Mouse (Mus musculus) natural killer cell, adult 2 months (primary cell): ENCODE measurements at regions not wholly inside any gene's neighbourhood (a gene's known extent, or its start where the extent isn't known, plus 50 kb on each side); places are given as distances from the start of the nearest gene placed in this dataset.

ENCODE experiments used
- DNase-seq, 2 experiments: peaks; one replicate each; pipeline ENCODE4 v3.0.0; 2022; ENCODE audit warnings: low spot score in 2 of 2

DNA sequence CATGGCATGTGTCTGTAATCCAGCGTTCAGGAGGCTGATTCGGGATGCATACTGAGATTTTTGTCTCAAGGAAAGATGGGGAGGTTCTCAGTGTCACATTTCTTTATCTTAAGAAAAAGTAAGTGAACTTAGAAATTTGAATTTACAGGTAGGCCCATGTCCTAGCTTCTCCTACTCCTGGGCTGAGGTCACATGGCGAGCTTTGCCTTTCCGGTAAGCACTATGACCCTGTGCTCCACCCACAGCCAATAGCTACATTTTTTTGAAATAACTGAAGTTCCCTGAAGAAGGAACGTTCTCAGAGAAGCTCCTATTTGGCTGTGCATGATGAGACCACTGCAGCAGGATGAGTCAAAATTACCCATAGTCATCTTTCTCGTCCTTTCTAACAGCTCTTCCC lies 83.0 kb upstream of the Marcks start:
- DNase-seq: no peak

DNA sequence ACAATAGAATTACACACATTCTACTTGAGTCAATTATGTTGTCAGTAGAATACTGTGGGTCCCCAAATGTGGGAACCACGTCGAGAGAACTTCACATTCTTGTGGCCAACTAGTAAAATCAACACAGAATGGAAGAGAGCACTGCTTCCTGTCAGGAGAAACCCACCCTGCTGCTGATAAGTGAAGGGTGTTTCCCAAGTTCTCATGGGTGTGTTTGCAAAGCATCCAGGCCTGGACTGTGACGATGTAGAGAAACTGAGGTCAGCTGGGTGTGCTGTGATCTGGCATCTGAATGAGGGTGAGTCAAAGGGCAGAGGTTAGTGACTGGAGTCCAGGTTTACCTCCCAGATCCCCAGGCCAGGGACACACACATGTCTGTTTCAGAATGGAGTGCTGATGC lies 81.7 kb upstream of the Marcks start:
- DNase-seq: no peak

DNA sequence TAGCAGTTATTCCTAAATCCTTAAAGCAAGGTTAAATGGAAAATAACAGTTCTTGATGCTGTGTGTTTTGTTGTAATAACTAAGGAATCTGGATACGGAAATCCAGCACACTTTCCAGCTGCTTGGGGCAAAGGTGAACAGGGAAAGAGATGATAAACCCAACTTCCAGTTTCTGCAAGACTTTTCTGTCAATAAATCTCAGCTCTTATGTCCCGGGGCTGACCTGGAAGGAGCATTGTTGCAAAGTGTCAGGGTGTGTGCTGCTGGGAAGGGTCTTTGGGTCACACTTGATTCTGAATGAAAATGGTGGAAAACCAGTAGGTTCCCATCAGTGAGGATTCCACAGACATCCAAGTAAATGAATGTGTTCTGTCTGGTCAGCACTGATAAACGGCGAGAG lies 81.2 kb upstream of the Marcks start:
- DNase-seq: no peak

DNA sequence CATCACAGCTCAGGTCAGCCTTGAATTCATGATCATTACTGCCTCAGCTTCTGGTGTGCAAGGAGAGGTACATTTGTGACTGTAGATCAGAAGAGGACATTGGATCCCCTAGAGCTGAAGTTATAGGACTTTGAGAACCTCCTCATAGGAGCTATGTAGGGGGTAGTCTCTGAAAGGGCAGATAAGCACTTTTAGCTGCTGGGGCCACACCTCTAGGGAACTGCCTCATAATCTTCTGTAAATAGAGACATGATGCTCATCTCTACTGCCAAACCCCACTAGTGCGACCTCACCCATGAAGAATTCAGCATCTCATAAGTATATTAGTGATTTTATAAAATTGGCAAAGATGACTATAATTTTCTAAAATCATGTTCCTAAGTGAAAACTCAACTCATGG lies 80.7 kb upstream of the Marcks start:
- DNase-seq: no peak

DNA sequence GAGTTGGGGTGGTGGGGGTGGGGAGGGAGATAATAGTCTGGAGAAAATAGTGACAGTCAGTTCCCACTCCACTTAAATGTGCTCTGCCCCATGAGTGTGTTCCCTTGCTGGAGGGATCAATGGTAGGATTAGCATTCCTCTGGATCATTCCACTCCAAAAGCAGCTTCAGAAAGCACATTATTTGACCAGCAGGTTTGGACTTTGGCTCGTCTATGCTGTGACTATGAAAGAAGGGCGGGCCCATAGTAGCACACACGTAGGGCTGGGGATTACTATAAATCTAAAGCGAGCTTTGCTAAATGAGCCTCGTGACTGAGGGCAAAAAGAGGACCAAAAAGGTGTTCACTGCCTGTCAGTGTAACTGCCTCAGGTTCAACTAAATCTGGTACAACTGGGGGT lies 75.9 kb upstream of the Marcks start:
- no peak for DNase-seq

DNA sequence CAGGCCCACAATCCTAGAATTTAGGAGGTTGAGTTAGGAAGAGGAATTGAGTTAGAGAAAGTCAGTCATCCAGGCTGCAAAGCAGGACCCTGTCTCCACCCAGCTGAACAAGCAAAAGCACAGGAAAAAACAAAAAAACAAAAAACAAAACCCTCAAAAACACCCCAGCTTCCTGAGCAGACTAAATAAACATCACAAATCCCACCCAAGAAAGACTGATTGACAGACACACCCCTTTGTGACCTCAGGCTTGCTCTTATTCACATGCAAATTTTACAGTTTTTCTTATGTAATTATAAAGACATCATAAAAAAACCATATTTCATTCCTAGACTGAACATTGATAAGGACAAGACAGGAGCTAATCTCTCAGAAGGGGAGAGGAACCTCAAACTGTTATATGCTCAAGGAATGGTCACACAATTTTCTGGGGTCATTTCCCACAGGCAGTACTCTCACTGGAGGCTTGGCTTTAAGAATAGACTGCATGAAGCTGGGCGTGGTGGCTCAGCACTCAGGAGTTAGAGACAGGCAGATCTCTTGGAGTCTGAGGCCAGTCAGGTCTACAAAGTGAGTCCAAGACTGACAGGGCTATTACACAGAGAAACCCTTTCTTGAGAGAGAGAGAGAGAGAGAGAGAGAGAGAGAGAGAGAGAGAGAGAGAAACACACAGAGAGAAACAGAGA lies 73.8 kb upstream of the Marcks start:
- no peak for DNase-seq

DNA sequence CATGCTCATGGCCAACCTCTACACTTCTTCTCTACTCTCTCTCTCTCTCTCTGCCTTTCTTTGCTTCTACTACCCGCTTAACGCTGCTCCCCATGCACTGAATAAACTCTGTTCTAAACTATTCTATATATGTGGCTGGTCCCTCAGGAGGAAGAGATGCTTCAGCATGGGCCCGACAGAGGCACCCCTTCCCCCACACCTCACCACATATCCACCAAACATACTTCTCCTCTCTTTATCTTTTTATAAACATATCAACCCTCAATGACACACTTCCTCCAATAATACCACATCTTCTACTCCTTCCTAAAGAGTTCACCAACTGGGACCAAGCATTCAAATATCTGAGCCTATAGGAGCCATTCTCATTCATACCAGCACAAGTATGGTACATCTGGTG lies 72.6 kb upstream of the Marcks start:
- no peak for DNase-seq

DNA sequence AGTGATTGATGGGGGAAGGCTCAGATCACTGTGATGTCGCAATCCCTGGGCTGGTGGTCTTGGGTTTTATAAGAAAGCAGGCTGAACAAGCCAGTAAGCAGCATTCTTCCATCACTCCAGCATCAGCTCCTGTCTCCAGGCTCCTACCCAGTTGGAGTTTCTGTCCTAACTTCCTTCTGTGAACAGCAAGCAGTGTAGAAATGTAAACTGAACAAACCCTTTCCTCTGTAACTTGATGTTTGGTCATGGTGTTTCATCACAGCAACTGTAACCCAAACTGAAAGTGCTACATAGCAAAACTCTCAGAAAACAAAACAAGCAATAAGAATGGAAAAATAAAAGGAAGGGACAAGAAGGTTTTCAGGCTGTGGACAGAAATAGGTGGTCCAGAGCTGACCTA lies 71.5 kb upstream of the Marcks start:
- DNase-seq: no peak

DNA sequence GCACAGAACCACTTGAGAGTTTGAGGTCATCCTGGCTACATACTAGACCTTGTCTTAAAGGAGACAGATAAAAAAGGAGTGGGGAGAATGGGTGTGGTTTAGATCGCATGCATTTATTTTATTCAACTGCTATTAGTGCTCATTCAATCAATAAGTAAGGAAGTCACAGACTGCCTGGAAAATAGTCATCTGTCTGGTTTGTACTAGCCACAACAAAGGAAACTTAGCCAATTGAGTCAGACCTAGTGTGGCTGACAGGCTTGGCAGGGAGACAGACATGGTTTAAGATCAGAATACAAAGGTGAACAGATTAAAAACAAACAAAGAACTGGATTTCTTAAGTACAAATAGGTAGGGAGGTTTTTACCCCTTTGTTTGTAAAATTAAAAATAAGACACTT lies 68.3 kb upstream of the Marcks start:
- DNase-seq: no peak

DNA sequence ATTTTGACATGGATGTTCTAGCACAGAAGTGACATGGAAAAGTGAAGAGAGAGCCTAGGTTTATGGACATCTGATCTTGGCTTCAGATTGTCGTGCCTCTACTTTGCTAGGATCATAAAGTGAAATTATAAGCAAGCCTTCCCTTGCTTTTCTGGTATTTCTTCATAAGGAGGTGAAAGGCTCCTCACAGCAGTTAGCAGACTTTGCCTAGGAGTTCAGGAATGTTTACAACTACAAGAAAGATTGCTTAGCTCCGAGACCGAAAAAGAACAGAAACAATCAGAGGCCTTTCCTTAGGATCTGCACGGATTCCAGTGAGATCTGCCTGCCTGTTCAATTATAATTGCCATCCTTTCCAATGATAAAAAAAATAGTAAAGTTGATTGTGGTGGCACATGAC lies 67.8 kb upstream of the Marcks start:
- no peak for DNase-seq

DNA sequence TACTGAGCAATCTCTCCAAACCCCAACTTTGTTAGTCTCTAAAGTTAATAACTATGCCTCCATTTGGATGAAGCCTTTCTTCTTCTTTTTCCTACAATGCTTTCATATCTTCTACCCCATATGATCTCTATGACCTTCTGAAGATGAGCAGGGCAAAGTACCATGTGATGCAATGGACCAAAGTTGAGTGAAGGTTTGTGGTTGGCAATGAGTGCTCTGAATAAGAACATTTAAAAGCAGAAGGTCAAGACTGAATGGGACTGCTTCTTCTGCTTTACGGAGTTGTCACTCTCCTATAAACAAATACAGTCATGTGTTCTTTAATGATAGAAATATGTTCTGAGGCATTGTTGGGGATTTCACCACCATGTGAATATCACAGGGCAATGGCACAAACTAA lies 65.0 kb upstream of the Marcks start:
- DNase-seq: no peak

DNA sequence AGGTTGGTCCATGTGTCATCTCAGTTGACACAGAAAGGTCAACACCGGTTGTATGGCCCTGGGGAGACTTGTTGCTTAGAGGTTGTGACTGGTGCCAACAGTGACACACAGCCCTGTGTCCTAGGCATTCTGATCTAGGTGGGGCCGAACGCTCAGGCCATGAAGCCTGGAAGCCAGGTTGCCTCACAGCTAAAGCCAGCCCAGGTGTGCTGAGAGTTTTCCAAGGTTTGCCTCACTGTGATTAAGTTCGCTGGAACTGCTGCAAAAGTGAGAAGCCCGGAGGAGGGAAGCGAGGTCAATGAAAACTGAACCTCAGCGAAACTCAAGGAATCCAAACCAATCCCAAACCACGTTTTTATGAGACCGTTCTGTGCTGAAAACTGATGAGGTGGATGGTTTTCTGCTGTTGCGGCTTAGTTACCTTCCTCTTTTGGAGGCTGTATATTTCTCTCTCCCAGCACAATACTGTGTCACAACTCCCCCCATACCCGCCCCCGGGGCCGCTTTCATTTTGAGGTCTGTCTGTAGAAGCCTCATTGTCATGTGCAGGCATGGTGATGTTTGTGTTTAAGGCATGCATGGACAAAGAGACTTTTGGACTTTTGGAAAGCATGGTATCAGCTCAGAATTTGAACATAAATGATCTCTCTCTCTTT lies 56.2 kb upstream of the Marcks start:
- DNase-seq: no peak

DNA sequence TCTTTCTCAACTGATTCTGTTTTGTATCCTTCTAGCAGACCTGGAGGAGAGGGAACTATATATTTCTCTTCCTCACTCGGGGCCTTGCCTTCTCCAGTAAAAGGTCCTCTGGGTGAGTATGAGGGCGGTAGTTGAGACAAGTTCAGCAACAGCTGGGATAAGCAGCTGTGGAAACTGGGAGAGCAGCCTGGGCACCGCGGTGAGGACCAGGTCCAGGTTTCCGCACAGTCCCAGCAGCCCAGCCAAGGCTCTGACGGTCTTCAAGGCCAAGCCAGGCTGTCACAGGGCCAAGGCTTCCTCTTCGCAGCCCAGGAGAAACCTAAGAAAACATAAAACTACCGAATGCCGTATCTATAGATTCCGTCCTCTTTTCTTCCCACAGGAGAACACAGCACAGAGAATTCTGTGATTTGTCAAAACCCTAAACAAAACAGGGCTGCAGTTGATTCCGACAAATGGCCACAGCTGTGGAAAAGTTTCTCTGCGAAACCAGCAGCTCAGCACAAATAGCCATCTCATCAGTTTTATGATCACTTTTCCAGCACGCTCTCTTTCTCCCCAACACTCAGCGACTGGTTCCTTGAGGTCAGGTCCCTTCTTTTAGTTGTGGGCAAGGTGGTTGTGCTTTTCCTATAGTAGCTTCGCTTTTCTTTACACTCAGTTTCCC lies 55.5 kb upstream of the Marcks start:
- no peak for DNase-seq

DNA sequence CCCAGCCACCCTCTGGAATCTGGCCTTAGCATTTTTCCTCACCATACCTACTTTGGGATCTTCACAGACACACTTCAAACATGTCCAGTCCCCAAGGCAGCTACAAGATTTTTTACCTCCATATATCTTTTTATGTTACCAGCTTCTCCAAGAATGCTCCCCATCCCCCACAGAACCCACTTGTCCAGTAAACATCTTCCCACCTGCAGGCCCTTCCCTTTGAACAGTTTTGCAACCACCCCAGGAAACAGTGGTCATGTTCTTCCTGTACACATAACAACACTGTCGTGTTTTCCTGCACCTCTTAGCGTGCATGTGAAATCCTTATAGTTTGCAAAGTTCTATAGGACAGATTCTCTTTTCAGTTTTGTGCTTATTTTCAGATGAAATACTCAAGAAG lies 53.9 kb upstream of the Marcks start:
- no peak for DNase-seq

DNA sequence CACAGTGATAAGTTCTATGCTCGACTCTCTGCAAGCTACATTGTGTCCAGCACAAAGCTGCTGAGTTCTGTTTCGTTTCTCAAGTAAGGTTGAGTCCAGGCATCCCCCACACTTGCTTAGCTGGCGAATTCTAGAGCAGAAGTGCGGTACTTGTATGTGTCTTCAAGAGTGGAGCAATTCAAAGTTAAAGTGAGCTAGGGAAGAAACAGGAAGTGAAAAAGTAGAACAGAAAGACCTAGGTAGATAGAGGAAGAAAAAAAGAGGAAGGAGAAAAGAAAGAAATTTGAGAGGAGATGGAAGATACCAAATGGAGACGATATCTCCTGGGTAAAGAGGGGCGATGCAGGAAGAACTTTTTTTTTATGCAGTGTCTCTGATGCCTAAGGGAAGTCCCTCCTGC lies 51.4 kb upstream of the Marcks start:
- DNase-seq: peak in 1 of 2 experiments; percentile 34
